Mouse (Mus musculus): Measurements from ENCODE around the gene Ramp3. TPM values are rescaled to one million over a fixed set of nuclear protein-coding genes. Genes with fewer than 3 reads are reported as not detected.
"Not testable (repeated sequence)": the region's sequence is repeated elsewhere in the genome, so short reads cannot be mapped to it uniquely, and the experiment has no call there.

Ramp3 gene
- total RNA-seq (2021), result under 1 TPM in 1 of 2 experiments, not detected in 1; 0.81 TPM
- long read RNA-seq, experiment 1, result 0 reads
- long read RNA-seq, experiment 2, partial matches to known transcripts, result 0 of 1 reads
- long read RNA-seq, experiment 2, other reads (novel, unspliced or antisense), result 0 of 1 reads

DNA sequence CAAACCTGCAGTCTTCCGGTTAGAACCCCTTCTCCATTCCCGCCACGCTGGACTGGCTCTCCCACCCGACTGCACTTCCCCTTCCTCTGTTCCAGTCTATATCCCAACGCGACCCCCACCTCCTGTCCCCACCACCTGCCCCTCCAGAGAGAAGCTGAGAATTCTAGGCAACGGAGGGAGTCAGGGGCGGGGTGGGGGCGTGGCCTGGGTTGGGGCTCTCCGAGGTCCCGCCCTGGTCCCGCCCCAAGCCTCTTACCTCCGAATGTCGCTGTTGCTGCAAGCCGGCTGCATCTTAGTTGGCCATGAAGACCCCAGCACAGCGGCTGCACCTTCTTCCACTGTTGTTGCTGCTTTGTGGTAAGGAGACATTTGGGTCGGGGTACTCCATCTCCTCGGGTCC is at the start of gene Ramp3:
Gene Ramp3 (plus strand): TSS at position 251 of the 400 bp plus-strand sequence.
- intact Hi-C loops (cut with DNase I), result loop anchor here (5.0 kb wide), 1 partner anchor 484 kb away; no protein-coding TSS in a partner anchor
- no peak for DNase-seq

DNA sequence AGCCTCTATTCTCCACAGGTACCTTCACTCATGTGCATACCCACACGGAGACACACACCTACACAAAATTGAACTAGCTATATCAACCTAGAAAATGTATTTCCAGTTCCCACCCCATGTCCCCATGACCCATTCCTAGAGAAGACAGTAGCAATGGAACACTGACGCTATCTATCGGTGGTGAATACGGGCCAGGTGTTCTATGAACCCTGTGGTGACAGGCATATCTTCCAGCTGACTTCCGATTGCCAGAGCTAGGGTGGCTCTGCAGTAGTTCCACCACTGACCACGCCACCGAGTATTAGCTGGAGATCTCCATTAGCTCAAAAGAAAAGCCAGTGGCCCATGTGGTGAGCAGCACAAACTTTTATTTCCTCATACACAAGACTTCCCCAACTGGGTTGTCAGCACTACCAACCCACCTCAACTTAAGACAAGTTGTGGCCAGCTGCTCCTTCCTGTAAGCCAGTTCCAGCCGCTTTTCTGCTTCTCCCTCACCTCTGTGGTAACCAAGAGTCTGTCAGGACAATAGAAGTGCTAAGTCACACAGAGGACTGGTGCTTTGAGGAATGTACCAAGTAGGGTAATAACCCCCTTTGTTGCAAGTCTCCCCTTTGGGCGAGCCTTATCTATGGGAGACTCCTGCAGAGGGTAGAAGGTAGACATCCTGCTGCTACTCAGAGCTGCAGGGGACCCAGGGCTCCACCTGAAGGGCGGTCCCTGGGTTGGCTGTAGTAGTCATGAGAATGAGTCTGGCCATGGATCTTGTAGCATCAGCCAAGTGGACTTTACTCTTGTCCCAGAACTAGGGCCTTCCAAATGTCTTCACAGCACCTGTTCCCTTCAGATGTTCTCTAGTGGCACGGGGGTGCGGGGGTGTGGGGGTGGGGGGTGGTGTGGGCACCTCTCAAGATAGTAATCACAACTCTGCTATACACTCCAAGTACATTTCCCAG is 42.8 kb upstream of the Ramp3 start:
- intact Hi-C loops (cut with DNase I), result no loop called here
- DNase-seq, result no peak

DNA sequence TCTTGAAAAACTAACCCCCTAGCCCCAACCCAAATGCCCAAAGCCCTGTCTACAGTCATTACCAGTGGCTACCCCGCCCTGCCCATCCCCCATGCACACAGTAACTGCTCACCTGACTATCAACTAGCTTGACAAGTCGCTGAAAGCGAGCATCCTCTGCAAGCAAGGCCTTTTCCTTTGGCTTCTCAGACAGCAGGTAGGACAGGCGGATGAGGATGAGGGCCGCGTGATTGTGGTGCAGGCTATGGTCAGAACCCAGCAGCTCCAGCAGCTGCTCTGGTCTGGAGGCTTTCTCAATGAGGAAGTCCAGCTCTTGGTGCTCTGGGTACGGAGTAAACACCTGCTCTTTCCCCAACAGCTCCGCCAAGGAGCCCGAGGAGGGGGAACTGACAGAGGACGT is 34.6 kb upstream of the Ramp3 start:
- intact Hi-C loops (cut with DNase I), result loop anchor here (5.0 kb wide), 1 partner anchor 66 kb away; no protein-coding TSS in a partner anchor
- no peak for DNase-seq

DNA sequence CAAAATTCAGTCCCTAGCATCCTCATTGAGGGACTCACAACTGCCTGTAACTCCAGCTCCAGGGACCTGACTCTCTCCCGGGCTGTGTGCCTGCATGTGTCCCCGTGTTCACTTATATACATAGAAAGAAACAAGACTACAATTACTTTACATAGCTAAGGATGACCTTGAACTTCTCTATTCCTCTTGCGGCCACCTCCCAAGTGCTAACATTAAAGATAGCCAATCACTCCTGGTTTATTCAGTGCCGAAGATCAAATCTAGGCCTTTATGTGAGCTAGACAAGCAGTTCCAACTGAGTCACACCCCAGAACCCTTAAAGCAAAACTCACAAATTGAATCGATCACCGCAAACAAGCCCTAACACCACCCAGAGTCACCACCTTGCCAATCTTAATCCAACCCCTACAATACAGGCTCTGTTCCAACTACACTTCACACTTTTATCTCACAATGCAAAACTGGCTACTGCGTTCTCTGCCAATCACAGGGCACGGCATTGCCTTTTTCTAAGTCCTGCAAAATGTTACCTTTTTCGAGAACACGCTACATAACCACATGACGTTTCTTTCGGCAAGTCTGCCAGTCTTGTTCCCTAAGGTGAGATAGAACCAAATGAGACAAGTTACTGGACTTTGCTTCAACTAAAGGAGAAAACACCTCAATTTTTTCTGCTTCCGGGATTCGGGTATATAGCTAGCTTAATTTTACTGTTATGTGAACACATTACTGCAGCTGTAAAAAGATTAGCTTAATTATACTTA is 33.5 kb upstream of the Ramp3 start:
- DNase-seq, result no peak
- intact Hi-C loops (cut with DNase I), result loop anchor here (5.0 kb wide), 1 partner anchor 68 kb away; no protein-coding TSS in a partner anchor

DNA sequence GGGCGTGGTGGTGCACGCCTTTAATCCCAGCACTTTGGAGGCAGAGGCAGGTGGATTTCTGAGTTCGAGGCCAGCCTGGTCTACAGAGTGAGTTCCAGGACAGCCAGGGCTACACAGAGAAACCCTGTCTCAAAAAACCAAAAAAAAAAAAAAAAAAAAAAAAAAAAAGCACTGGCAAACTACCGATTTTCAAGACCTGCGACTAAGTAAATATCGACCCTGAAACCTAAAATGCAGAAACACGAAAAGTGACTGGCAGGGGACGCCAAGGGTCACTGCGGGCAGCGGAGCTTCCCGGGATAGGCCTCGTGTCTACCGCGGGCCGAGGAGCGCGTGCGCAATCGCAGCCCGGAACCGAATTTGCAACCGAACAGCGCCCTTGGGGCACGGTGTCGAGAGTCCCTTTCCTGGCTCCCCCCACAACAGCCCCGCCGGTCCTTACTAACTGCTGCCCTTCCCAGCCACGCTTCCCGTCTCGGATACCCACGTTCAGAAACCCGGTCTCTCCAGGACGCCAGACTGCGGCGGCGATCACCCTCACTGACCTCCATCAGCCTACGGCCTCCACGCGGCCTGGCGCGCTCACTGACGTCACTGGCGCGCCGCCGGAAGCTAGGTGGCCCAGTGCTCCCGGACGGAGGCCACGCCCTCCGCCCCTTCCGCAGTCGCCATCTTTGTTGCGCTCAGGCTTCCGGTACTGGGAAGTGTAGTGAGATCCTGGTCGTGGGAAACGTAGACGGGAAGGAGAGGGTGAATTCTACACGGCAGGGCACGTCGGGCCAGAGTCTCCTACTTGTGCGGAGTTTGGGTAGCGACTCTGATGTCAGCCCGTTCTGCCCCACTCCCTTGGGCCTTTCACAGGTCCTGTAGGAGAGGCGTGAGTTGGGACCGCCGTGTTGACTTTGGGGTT is 32.6 kb upstream of the Ramp3 start, which contains the start of gene Tbrg4:
Gene Tbrg4 (minus strand): TSS at position 590 of the 910 bp plus-strand sequence.
- DNase-seq, result peak; percentile 88 to 92
- intact Hi-C loops (cut with DNase I), result no loop called here

- no peak for DNase-seq
- intact Hi-C loops (cut with DNase I), result no loop called here
Observed at GRCm38 (mm10) chr11:6626388-6626772, 31.9 kb upstream of the Ramp3 start.

DNA sequence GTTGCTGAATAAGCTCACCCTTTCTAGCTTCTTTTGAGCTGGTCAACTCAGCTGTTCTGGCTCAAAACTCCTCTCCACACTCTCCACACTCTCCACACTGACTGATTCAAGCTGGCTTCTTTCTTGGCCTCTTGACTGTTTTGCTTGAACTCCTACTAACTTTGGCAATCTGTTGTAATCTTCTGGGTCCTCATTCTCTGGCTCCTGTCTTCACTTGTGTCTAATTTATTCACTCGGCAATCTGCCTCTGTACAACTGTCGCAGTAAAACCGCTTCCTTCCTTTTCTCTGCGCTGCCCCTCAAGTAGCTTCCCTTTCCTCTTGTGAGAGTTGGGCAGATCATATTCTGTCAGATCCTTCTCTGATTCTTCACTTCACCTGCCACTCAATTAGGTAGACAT is 30.6 kb upstream of the Ramp3 start:
- no peak for DNase-seq
- intact Hi-C loops (cut with DNase I), result no loop called here

GRCm38 (mm10) chr11:6628568-6628967 is 29.8 kb upstream of the Ramp3 start:
- DNase-seq, result no peak
- intact Hi-C loops (cut with DNase I), result no loop called here

GRCm38 (mm10) chr11:6629655-6630054 is 28.7 kb upstream of the Ramp3 start:
- intact Hi-C loops (cut with DNase I), result loop anchor here (5.0 kb wide), 1 partner anchor 167 kb away; no protein-coding TSS in a partner anchor
- no peak for DNase-seq

- no peak for DNase-seq
- intact Hi-C loops (cut with DNase I), result no loop called here
Observed at GRCm38 (mm10) chr11:6636150-6636549, 22.2 kb upstream of the Ramp3 start.

- intact Hi-C loops (cut with DNase I), result no loop called here
- DNase-seq, result no peak
Observed at GRCm38 (mm10) chr11:6638537-6638936, 19.8 kb upstream of the Ramp3 start, which contains the start of gene Wap. Wap (minus strand) TSS chr11:6638637.

- intact Hi-C loops (cut with DNase I), result no loop called here
- no peak for DNase-seq
Observed at GRCm38 (mm10) chr11:6639072-6639471, 19.2 kb upstream of the Ramp3 start.

DNA sequence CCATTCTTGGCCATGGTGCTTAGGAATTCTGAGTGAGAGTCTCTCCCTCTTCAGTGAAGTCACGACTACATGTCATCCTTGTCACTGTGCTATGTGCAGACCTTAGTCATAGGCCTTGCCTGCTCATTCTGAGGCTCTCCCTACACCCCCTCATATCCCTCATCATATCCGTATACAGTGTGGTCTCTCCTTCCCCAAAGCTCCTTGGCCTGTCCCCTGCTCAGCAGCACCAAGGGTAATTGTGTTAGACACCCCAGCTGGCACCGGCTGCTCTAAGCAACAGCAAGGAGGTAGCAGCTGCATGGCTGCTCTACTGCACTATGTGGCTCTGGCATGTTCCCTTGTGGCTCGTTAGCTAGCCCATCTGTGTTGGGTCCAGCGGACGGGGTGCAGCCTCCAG is 13.8 kb upstream of the Ramp3 start:
- DNase-seq, result no peak
- intact Hi-C loops (cut with DNase I), result no loop called here

DNA sequence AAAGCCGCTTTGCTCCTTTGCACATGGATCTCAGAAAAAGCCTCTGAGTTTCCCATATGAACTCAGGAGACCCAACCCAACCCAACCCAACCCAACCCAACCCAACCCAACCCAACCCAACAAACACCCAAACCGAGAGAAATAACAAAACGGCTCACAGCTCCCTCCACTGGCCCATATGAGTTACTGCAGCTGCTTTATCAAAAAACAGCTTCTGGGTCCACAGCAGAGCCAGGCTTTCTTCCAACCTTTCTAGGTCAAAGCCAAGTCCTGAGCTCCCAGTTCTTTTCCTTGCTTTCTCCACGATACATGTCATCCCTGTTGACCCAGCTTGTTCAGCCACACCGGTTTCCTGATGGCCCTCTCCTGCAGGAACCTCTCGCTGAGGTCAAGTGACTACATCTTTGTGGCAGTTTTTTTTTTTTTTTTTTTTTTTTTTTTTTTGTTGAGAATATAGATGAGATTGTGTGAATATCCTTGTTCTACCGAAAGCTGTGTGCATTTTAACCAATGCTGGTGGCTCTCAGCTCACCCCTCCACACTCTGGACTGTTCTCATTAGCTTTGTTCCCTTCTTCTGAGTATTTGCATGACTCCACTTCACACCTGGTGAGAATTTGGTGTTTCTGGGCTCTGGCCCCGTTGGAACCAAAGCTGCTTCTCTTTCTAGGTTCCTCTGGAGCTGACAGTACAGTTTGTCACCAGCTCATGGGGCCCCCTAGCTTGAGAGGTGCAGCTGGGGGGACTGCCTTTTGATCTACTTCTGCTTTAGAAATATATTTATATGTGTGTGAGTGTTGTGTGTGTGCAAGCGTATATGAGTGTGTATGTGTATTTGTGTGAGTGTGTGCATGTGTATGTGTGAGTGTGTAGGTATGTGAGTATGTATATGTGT is 10.2 kb upstream of the Ramp3 start:
- intact Hi-C loops (cut with DNase I), result no loop called here
- DNase-seq, result no peak

- no peak for DNase-seq
- intact Hi-C loops (cut with DNase I), result no loop called here
Observed at GRCm38 (mm10) chr11:6650519-6650918, 7.8 kb upstream of the Ramp3 start.

GRCm38 (mm10) chr11:6652978-6653377 is 5.3 kb upstream of the Ramp3 start:
- intact Hi-C loops (cut with DNase I); DNase-seq: not testable (repeated sequence)

- intact Hi-C loops (cut with DNase I), result loop anchor here (1.0 to 5.0 kb wide), 2 partner anchors 113 to 487 kb away; no protein-coding TSS in a partner anchor
- DNase-seq, result peak in 1 of 2 experiments; percentile 69
Observed at GRCm38 (mm10) chr11:6654903-6655302, 3.4 kb upstream of the Ramp3 start.

DNA sequence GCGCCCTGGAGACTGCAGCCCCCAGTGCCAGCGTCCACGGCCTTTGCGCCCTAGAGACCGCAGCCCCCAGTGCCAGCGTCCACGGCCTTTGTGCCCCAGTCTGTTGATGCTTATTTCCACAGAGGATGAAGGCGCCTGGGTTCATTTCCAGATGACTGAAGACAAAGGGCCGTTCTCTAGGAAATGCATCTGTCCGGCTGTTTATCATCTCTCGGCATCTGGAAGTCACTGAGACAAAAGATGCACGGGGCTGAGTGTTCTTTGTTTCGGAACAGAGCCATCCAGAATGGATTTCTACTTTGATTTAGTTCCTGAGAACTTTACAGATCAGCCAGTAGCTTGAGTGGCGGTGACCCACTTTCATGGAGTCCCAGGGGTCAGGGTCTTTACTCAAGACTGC is 2.9 kb downstream of the Ramp3 start:
- intact Hi-C loops (cut with DNase I), result no loop called here
- no peak for DNase-seq

- DNase-seq, result no peak
- intact Hi-C loops (cut with DNase I), result no loop called here
Observed at GRCm38 (mm10) chr11:6666634-6667033, 8.3 kb downstream of the Ramp3 start.

Measured in gastrocnemius, postnatal 36 days (tissue).